Mouse (Mus musculus): ENCODE data around the gene Myh14.

Gene Myh14

DNA sequence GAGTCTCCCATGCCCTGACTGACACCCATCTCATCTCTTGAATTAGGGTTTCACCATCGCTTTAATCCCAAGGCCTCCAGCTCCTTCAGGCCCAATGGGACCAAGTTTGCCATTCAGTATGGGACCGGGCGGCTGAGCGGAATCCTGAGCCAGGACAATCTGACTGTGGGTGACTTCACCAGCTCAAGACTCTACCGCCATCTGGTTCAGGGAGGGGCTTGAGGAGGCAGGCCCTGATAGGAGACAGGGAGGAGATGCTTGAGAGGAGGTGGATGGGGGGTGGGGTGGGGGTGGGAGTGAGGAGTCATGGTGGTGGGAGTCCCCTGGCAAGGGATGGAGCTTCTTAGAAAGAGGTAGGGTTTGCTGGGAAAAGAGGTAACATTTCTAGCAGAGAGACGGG is 89.0 kb downstream of the Myh14 start:
- no peak for DNase-seq (ENCODE audit: low read depth, low spot score)

DNA sequence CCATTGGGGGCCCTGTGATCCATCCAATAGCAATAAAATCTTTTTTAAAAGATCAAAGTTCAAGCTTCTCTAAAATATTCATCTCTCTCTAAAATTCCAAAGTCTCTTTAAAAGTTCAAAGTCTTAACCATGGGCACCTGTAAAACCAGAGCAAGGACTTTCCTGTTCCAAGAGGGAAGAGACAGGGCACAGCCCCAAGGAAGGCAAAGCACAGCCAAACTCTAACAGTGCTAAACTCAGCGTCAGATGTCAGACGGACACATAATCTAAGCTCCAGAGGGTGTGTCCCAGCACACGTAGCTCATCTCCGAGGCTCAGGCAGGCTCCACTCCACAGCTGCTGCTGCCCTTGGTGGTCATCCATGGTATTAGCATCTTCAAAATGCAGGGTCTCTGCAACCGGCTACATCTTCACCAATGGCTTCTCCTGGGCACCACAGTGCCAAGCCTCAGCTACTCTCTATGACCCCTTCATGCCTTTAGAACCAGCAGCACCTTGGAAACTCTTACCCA is 94.3 kb downstream of the Myh14 start:
- no peak for DNase-seq (ENCODE audit: low read depth, low spot score)

DNA sequence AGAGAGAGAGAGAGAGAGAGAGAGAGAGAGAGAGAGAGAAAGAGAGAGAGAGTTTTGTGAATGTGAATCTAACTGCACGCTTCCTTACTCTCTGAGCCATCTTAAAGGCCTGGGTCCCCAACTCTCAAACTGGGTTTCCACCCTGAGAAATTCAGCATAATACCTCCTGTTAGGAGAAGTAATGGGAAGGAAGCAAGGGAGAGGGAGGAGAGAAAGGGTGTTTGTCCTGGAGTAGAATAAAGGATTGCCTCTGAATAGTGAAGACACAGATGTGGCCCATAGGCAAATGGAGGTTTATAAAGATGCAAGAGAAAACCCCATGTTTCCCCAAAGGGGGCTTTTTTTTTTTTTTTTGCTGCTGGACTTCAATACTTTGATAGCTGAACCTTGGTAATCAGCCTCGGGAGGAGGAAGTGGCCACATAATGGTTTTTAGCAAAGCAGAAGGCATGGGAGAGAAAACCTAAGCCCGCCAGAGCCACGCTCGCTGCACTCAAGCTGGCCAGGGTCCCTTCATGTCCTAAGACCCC is 97.6 kb downstream of the Myh14 start:
- peak; percentile 78 for DNase-seq (ENCODE audit: low read depth, low spot score)

DNA sequence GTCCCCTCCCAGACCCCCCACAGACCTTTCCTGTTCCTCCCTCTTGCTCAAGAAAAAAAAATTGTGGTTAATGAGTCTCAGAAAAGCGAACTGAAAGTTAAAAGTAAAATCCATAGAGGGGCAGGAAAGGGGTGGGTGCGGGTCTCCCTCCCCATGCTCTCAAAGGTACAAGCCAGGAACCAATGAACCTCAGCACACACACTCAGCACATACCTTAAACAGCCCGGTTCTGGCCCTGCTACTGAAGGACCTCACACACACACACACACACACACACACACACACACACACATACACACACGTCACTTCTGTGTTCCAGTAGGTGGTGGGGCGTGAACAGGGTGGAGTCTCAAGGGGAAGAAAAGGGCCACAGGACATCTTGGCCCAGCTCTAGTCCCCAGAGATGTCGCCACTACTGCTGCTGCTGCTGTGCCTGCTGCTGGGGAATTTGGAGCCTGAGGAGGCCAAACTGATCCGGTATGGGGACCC is 98.4 kb downstream of the Myh14 start, which contains the start of gene Napsa:
TSS of gene Napsa (plus strand) at position 168 of the 489 bp plus-strand sequence.
- DNase-seq (ENCODE audit: low read depth, low spot score), result peak; percentile 94

DNA sequence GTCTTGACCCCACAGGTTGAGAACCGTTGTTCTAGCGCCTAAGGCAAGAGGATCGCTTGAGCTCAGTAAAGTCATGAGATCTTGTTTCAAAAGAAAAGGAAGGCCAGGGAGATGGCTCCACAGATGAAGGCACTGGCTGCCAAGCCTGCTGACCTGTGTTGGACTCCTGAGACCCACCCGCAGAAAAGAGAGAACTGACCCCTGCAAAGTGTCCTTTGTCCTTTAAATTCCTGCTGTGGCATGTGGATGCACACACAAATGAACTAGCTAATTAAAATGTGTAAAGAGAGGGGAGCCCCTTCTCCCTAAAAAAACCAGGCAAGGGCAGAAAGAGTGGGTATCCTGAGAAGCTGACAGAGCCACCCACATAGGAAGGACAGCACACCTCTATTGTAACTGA is 98.8 kb downstream of the Myh14 start:
- DNase-seq (ENCODE audit: low read depth, low spot score), result no peak

DNA sequence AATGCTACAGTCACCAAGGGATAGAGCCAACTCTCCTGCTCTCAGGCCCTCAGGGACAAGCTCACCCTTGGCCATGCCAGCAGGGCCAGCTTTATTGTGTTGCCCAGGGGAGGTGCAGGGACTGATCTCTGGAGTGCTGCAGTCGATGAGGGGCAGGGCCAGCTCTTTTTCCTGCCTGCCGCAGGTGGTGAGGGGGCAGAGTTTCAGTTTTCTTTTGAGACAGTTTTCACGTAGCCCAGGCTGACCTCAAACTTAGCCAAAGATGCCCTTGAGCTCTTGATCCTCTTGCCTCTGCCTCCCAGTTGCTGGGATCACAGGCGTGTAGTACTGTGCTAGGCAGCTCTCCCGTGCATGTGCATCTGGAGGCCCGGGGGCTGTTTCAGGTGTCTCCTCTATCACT is 99.7 kb downstream of the Myh14 start:
- DNase-seq (ENCODE audit: low read depth, low spot score), result peak; percentile 80

DNA sequence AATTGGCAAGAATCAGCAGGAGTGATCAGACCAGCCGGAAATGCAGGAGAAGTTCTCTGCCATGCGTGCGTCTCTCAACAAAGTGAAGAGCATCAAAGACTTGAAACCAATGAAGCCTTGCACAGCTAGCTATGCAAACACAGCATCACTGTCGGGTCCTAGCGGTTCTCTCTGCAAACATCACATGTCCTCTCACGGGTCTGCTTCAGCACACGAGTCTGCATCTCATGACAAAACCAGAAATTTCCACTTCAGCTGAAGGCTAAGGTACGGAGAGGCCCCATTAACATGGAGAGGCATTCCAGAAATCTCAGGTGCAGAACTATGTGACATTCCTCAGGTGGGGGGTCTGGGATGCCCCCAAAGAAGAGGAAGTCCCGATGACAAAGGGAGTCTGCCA is 101.8 kb downstream of the Myh14 start:
- DNase-seq (ENCODE audit: low read depth, low spot score), result no peak

DNA sequence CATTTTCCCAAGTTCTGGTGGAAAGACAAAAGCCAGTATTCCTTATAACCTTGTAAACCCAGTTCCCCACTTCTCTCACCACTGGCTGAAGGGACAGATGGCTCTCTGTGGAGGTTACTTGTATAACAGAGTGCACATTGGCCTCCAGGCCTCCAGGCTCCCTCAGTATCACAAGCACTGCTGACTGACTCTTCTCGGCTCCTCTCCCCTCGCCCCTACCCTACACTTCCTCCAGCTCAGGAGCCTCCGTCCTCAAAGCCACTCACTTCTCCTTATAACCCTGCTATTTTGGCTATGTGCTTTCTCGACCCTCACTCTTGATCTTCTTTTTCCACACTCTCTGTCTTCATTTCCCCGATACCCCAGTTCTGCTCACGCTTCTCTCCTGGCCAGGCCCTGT is 105.2 kb downstream of the Myh14 start:
- DNase-seq (ENCODE audit: low read depth, low spot score), result peak; percentile 40

DNA sequence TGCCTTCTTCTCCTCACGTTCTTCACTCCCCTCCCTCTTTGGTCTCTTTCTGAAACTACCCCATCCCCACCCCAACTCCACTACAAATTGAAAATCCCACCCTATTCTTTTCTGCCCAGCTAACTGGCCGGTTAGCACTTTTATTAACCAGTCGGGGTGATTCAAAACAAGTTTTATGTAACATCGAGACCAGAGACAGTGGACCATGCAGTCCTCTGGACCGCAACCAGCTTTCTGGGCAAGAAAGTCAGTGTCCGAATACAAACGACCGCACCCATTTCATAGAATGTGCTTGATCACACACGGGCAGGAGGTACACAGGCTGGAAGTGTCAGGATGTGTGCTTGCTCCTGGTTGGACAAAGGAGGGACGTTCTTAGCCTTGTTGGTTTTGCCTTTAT is 106.2 kb downstream of the Myh14 start:
- no peak for DNase-seq (ENCODE audit: low read depth, low spot score)

DNA sequence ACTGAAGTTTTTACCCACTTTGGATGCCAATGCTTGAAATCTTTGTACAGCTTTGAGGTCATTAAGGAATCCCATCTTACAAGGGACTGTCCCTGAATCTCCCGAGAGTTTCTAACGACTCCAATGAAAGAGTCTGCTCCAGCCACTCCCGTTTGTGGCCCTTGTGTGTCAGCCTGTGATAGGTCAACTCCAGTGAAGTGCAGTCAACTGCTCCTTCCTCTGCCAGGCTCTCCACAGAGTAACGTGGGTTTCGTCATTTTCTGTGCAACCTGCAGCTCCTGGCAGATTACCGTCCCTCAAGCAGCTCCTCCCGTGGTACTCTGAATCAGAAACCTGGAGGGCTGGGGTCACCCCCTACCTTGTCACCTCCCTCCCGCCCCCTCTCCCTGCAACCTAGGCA is 107.4 kb downstream of the Myh14 start:
- DNase-seq (ENCODE audit: low read depth, low spot score), result no peak

DNA sequence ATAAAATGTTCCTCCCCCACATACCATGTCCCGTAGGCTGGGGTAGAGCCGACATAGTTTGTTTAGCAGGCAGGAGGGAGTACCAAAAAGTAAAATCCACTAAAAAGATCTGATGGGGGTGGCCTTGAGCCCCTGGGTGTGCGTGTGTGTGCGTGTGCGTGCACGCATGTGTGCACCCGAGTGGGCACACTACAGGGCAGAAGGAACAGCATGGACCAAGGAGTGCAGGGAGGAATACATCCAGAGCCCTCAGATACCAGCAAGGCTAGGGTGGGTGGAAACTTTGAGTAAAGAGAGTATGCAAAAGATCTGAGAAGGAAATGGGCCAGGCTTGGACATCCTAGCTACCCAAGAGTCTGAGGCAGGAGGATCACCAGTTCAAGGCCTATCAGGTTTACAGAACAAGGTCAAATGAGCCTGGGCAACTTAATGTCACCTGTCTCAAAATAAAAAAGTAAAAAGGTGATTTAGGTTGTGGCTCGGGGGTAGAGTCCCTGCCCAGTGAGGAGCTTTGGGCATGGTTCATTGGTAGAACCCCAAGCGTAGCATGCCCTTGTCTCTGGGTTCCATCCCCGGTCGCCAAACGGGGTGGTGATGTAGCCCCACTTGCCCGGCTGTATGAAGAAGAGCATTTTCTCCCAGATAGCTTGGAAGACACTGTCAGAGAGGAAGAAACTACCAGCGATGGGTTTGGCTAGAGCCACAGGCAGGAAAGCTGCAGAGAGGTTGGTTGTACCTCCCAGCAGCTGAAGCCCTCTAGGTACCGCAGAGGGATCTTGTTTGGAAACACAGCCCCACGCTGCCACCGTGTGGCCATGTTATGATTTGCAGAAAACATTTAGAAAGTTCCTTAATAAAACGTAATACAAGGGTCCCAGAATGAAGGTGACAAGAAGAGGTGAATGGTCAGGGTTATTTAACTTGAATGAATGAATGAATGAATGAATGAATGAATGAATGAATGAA is 109.9 kb downstream of the Myh14 start:
- DNase-seq (ENCODE audit: low read depth, low spot score), result peak; percentile 88

DNA sequence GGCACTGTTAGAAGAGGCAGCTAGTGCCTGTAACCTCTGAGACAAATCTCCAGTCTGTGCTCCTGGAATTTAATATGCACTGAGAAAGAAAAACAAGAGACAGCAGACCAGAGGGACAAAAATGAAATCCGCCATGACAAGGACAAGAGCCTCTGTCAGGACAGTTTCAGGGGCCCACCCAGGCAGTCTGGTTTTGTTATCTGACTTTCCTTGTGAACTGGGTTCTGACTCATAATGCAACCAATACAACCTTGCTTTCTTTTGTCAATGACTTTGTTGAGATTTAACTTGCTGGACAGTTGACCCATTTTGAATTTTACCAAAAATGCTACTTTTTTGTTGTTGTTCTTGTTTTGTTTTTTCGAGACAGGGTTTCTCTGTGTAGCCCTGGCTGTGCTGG is 113.0 kb downstream of the Myh14 start:
- DNase-seq (ENCODE audit: low read depth, low spot score), result no peak
